Comparison of ENCODE assay signal across 10 mouse cellular contexts in the genomic region with DNA sequence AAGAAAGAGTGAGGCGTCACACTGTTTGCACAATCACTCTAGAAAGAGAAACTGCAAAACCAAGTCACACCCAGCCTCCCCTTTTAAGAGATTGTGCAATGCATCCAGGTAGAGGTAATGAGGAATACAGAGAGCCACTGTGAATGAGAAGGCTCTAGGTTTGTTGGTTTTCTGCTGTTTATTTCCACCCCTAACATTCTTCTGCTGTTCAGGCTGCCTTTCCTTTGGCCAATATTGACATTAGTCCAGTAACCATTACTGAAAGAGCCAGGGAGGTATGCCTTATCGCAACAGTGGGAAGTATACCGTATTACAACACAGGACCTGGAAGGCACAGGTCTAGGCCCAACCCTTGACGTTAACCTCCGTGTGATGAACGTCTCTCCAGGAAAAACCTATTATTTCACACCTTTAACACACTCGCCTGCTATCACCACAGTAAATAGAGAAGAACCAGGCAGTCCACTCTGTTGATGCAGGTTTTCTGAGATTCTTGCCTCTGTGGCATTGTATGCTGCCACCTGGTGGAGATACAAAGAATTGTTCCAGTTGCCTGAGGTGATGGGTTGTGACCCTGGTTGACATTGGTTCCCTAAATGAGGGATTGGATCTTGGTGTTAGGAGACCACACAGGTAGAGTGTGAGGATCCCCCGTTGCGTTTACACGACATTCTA. TPM values are rescaled to one million over a fixed set of nuclear protein-coding genes. Genes with fewer than 3 reads are reported as not detected.
DNase-seq lines count a peak whose midpoint lies in the region; TF ChIP-seq lines count a peak whose summit lies in the region.
"Had no signal": no experiment of that assay in that cellular context is flagged by ENCODE, and none has a peak within 500 bp of the region (broad histone marks: within the 10 kb centered on the region; RNA-seq: fewer than 3 reads in every experiment).

No protein-coding gene starts in this region.

- intact Hi-C loops in heart, postnatal 14 days (cut with DNase I) = loop anchor here (1.0 to 5.0 kb wide), 2 partner anchors 588 to 702 kb away; no protein-coding TSS in a partner anchor

- no peak overlapping the region for H3K27ac ChIP-seq in layer of hippocampus, adult 2 months
- H3K27ac ChIP-seq: embryonic facial prominence, embryonic 13.5 days; neural tube, embryonic 12.5 days had no signal

- no peak for TF ChIP-seq POLR2A in lung, adult 2 months (IDR thresholded peaks at IDR 0.05; ENCODE audit: borderline replicate concordance, extremely low read depth, low read depth, low read length)

- TF ChIP-seq CTCF in layer of hippocampus, adult 2 months (conservative IDR thresholded peaks at IDR 0.05) = peak; percentile 95
- peak; percentile 37; the same call in 1 of the 2 replicates for TF ChIP-seq CTCF in lung, adult 2 months (IDR thresholded peaks at IDR 0.05; ENCODE audit: insufficient read depth, low read length)

- 25% methylated on average over 10 of the region's 10 CpGs for WGBS in lung, adult 2 months

- peaks cover 12% of the 10 kb centered on the region for H3K4me1 ChIP-seq in lung, adult 2 months (ENCODE audit: control insufficient read depth, insufficient read depth, low read length)
- H3K4me1 ChIP-seq: embryonic facial prominence, embryonic 13.5 days; neural tube, embryonic 12.5 days had no signal

- no peak overlapping the region for H3K4me3 ChIP-seq in layer of hippocampus, adult 2 months
- H3K4me3 ChIP-seq in lung, adult 2 months (replicated peaks; ENCODE audit: extremely low read depth, low read depth, low read length) = no peak overlapping the region
- H3K4me3 ChIP-seq: embryonic facial prominence, embryonic 13.5 days; neural tube, embryonic 12.5 days had no signal

- DNase-seq in 416B (ENCODE audit: low read depth) = peak; percentile 43
- peak; percentile 14 for DNase-seq in Muller cell, postnatal 12 days (ENCODE audit: inconsistent ontology term)
- peak; percentile 58 to 70 for DNase-seq in cerebellum, postnatal 25 days
- DNase-seq in heart, postnatal 14 days = peak; percentile 11 to 39
- peak; percentile 20 to 63 for DNase-seq in layer of hippocampus, adult 2 months (ENCODE audit: low spot score in 2 of 2)
- peak; percentile 53 for DNase-seq in lung, adult 2 months
- DNase-seq in ovary, postnatal 36 days (ENCODE audit: low spot score) = peak; percentile 6
- peak; percentile 57 for DNase-seq in thymus, postnatal 4 days

RNA-seq across cellular contexts. Expression of gene Lig4, which starts 42.5 kb away (rescaled TPM):
- total RNA-seq in heart, postnatal 14 days (2021) = 1 to 10 TPM; 4.9 to 6.0 TPM
- 10 to 100 TPM; 11.2 to 11.6 TPM for total RNA-seq in layer of hippocampus, adult 2 months (2021)
- polyA plus RNA-seq in lung, adult 2 months (2012; rRNA removed) = 1.4 and 2.0 TPM in 2 replicates

RNA-seq across cellular contexts. Expression of gene Abhd13, which starts 42.5 kb away (rescaled TPM):
- 10 to 100 TPM; 16.4 to 16.6 TPM for total RNA-seq in heart, postnatal 14 days (2021)
- total RNA-seq in layer of hippocampus, adult 2 months (2021) = 10 to 100 TPM; 27.8 to 28.2 TPM
- polyA plus RNA-seq in lung, adult 2 months (2012; rRNA removed) = 5.4 and 7.2 TPM in 2 replicates

Comparison
In these comparisons a context has a peak if more than half of its experiments do, and no peak if none do; other contexts are left out.
1. DNase-seq: peak in every context shown above with its lines; median percentile 64 in cerebellum, postnatal 25 days; 57 in thymus, postnatal 4 days; 53 in lung, adult 2 months; 43 in 416B; 42 in layer of hippocampus, adult 2 months; 25 in heart, postnatal 14 days; 14 in Muller cell, postnatal 12 days; 6 in ovary, postnatal 36 days.